Mouse (Mus musculus) mesoderm, embryonic 11.5 days (tissue): Measurements from ENCODE around the gene Dnah3.

ENCODE experiments used
- DNase-seq: peaks from one replicate; pipeline ENCODE4 v3.0.0-alpha.2; 2012; ENCODE audit warnings: low read depth, low spot score

The Dnah3 gene

GRCm38 (mm10) chr7:120095180-120095579 lies at the start of gene Dnah3:
Dnah3 (minus strand) TSS chr7:120095280.
- no peak for DNase-seq

DNA sequence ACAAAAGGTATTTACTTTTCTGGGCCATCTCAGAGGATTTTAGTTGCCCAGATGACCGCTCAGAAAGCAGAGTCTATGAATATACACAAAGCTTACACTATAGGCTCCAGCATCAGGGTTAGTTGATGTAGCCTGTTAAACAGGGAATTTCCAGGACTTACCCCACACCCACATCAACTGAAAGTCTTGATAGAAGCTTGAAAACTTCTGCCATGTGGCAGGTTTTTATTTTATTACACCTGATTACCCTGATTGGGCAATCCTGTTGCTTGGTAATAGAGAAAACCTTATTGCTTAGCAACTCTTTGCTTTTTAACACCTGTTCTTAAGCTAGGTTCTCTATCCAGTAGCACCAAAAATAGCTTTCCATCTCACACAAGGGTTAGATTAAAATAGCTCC lies 47.7 kb upstream of the Dnah3 start:
- no peak for DNase-seq

DNA sequence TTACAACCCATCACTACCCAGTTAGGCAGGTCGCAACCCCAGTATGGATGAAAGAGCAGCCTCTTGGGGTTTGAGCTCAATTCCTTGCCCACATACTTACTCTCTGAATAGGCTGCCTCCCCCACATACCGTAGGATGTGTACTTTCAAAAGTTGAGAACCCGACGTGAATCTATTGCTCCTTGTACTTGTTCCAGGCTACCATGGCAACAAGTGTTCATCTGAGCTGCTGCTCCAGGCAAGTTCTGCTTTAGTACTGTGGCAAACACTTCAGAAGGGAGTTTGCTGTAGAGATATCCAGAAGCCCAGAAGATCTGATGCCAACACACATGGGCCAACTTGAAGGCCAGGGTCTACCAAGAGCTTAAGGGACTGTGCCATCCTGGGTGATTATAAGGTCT lies 33.9 kb upstream of the Dnah3 start:
- DNase-seq, result no peak

- peak; percentile 43 for DNase-seq
These were observed 32.6 kb upstream of the Dnah3 start for GRCm38 (mm10) chr7:120127686-120128059.

- DNase-seq, result no peak
These were observed 32.1 kb upstream of the Dnah3 start for GRCm38 (mm10) chr7:120126976-120127685.

- DNase-seq, result peak; percentile 82
These were observed 29.8 kb upstream of the Dnah3 start for GRCm38 (mm10) chr7:120124844-120125243.

DNA sequence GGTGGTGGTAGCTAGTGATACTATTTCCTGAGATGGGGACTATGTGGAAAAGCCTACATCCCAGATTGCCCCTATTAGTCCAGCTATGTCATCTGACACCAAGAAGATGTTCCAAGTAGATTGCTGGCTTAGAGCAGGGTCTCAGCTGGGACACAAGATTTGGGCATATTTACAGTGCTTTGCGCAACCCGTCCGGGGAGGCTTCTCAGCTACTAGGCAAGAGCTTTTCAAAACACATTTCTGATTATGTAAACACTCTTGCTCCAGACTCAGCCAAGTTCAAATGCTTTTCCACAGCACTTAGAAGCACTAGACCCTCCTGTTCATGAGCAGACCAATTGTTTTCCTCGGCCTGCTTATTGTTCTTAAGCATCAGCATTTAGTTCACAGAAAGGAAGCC lies 28.7 kb upstream of the Dnah3 start:
- no peak for DNase-seq

DNA sequence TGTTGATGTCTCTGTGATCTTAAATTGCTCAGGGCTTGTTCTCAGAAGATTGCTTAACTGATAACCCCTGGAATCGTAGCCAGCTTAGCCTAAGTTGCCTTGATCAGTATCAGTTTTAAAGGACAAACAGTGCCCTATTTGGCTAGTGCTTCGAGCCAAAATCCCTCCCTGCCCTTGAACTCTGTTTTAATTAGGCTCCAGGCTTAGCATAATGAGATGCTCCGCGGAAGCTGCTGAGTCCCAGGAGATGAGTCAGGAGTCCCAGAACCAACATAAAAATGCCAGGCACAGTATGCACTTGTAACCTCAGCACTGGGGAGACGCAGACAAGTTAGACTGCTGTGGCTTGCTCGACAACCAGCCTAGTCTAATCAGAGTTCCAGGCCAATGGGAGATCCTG lies 22.4 kb upstream of the Dnah3 start:
- DNase-seq, result no peak

GRCm38 (mm10) chr7:120116976-120117375 lies 21.9 kb upstream of the Dnah3 start:
- no peak for DNase-seq

DNA sequence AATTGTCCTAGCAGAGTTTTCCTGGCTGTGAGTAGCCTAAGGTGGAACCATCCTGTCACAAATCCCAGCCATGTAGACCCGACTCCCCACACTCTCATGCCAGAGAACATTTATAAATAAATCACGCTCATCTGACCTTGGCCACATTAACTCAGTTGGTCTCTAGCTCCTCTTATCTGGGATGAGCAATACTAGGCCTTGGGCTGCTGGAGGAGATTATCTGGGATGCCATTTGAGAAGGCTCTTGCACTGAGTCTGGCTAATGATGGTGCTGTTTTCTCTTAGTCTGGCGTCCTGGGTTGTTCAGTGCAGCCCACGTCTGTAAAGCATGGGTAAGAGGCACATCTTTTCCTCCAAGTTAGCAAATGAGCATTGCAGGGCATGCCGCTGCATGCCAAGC lies 14.6 kb upstream of the Dnah3 start:
- no peak for DNase-seq

DNA sequence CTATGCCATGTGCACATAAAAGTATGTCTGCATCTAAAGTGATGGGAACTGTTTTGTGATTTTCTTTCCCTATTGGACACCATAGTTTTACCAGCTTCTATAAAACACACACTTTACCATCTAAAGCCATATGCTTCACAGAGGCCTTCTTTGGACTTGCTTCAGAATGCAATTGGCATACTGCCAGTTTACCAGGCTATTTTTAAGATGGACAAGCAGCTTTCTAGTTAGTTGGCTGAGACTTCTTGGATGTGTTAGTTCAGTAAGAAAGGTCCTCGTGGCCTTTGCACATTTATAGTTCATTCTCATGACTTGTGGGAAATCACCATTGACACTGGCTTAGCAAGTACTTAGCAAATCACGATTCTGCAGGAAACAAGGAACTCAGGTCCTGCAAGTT lies 11.3 kb upstream of the Dnah3 start:
- DNase-seq, result no peak

- DNase-seq, result no peak
These were observed 9.9 kb upstream of the Dnah3 start for GRCm38 (mm10) chr7:120104975-120105374.

- no peak for DNase-seq
These were observed 8.0 kb upstream of the Dnah3 start for GRCm38 (mm10) chr7:120103019-120103567.

DNA sequence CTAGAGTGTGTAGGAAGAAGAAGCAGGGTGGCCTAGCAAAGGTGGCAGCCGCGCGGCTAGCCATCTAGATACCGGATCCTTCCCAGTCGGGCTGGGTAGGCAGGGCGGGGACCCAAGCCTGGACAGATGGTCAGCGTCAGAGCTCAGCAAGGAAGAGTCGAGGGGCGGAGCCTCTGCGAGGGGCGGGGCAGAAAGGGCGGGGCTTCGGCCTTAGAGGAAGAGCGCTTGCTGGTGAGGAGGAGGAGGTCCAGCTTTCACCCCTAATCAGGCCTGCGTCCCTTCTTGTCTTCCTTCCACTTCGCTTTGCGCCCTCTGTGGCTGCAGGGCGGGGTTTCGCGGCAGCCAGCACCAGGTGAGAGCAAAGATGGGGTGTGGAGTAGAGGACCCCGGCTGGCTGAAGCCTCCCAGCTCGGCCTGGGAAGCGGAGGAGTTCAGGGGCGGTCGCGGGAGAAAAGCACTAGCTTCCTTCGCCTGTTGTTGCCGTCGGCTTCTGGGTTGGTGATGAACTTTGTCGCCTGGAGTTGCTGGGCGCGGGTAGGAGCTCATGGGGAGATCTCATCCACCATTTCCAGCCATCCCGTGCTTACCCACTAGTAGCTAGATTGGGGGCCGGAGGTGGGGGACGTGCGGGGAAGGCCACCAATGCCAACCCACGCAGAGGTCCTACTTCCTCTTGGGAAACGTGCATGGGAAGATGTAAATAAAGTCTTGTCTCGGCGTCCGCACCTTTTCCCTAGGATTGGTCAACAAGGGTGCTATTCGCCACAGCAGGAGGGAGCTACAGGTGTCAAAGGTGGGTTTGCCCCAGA lies 7.3 kb upstream of the Dnah3 start, which contains the start of gene Tmem159:
Gene Tmem159, plus strand, starts transcription at position 190 of the 809 bp plus-strand sequence.
- DNase-seq, result peak; percentile 90

- peak; percentile 71 for DNase-seq
These were observed 3.3 kb upstream of the Dnah3 start for GRCm38 (mm10) chr7:120098403-120098802.

DNA sequence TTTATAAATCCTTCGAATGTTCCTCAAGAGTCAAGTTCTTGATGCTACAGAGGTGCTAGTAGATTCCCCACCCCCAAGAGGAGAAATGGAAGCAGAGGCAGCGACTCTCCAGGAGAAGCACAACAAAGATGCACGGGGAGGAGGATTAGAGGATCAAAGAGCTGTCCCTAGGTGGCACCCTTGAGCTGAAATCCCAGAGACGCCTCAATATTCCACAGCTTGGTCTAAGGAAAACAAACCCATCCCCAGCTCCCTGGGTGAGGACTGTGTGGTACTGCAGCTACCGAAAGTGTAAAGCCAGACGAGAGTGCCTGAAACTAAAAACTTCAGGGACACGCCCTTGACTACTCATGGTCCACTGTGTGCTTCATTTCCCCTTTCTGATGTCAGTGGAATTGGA lies 2.8 kb upstream of the Dnah3 start:
- peak; percentile 84 for DNase-seq

DNA sequence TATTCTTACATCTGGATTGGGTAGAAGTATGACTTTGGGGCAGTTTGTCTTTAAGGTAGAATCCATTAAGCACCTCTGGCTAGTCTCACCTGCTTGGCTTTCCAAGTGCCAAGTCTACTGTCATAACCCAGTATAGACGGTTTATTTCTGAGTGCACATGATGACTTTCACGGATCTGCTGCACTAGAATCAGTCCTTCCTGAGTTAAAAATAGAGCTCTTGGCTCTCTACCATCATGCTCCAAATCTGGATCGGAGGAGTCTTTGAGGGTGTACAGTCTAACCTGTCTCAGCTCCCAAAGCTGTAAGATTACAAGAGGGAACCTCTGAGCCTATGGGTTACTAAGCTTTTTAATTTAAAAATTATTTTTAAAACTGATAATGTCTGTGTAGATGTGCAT lies 864 bp downstream of the Dnah3 start:
- DNase-seq, result no peak

- no peak for DNase-seq
These were observed 2.0 kb downstream of the Dnah3 start for GRCm38 (mm10) chr7:120093033-120093432.

DNA sequence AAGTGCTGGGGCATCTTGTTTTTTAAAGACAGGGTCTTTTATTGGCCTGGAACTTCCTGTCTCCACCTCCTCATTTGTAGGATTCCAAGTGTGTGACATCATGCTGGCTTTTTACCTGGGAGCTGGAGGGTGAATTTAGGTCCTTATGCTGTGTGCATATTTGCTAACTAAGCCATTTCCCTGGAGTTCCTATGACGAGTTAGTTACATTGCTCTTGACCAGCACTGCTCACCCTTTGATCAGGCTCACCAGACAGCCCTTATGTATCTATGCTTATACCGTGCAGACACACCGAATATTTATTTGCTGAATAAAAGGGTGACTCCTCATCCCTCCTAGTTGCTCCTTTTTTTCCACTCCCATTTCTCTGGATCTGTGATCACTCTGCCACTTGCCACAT lies 14.9 kb downstream of the Dnah3 start:
- no peak for DNase-seq

GRCm38 (mm10) chr7:120069164-120069563 lies 25.9 kb downstream of the Dnah3 start:
- no peak for DNase-seq

DNA sequence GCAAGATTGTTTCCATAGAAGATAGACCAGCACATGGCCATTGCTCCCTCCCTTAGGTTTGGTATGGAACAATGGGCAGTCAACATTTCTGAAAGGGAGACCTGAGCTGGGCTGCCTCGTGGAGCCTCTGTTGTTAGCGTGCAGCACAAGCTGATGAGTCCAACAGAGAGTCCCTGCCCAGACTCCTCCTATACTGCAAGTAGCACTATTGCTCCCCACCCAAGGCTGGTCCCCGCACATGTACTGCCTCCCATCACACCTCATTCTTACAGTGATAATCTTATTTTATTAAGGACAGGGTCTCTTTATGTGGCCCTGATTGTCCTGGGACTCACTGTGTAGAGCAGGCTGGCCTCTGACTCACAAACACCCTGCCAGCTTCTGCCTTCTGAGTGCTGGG lies 27.0 kb downstream of the Dnah3 start:
- no peak for DNase-seq

DNA sequence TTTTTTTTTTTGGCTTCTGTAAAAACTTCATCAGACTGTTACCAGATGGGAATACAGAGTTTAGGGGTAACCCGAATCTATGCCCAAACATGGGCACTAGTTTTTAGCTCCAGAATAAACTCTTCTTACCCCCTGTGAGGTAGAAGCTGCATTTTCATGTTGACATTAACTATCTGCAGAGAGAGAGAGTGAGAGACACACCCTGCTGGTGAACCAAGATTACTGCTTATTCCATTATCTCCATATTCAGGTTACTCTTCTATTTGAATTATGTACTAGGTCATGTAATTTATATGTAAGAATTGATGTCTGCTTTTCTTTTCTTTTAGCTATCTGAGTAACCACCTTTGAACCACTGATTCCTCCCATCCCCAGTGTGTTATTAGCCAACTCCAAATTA lies 31.0 kb downstream of the Dnah3 start:
- DNase-seq, result no peak

DNA sequence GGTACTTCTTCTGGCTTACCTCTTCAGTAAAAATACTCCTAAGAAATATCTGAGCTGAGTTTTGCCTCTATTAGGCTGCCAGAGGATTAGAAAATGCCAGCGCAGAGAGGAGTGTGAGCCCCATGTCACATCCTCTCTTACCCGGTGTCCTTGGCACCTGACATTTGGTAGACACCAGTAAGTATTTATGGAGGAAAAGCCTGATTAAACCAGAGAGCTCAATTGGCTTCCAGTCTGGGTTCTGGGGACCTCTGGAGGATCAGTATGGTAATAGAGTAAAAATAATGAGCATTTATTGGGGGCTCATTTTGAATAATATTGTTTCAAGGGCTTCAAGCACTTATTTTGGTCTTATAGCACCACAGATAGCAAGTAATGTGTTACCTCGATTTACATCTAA lies 39.6 kb downstream of the Dnah3 start:
- DNase-seq, result no peak
